Comparison of ENCODE assay signal across 14 mouse cellular contexts in the genomic region with DNA sequence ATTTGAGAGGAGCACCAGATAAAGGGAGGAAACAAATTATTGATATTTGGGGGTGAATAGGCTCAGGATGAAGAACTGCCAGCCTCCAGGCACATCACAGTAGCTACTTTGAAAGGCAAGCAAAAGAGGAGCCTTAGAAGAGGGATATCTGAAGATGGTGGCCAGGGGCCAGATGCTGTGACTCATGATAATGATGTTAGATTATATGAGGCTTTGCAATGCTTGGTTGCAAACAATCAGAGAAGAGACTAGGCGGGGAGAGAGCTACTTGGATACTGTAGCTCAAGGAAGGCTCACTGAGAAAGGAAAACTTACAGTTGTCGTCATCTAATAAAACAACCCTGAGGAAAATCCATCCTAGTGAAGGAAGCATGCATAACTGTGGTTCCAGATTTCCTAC. TPM values are rescaled to one million over a fixed set of nuclear protein-coding genes. Genes with fewer than 3 reads are reported as not detected.
"Had no signal": no experiment of that assay in that cellular context is flagged by ENCODE, and none has a peak within 500 bp of the region (broad histone marks: within the 10 kb centered on the region; RNA-seq: fewer than 3 reads in every experiment).

No protein-coding gene starts in this region.

- H3K27me3 ChIP-seq: neural tube, embryonic 13.5 days had no signal

- DNase-seq: kidney, adult 8-10 months; kidney, postnatal 25 days; lung, embryonic 14.5 days; lung, postnatal 10 days; lung, postnatal 4 days; midbrain, embryonic 14.5 days; right cerebral cortex, postnatal 25 days; thymus, postnatal 4 days had no signal

- H3K4me2 ChIP-seq: limb, embryonic 15.5 days; liver, embryonic 12.5 days; lung, embryonic 14.5 days; neural tube, embryonic 13.5 days had no signal

- H3K4me3 ChIP-seq: limb, embryonic 15.5 days; liver, embryonic 12.5 days; midbrain, embryonic 10.5 days; neural tube, embryonic 13.5 days had no signal

- H3K36me3 ChIP-seq: limb, embryonic 15.5 days; liver, embryonic 12.5 days; midbrain, embryonic 10.5 days; neural tube, embryonic 13.5 days had no signal

RNA-seq across cellular contexts. Expression of a gene that starts 5.2 kb away (rescaled TPM):
- total RNA-seq: megakaryocyte, adult 5-6 weeks; monocyte, adult 5-6 weeks had no signal
